Mouse (Mus musculus) right cerebral cortex, postnatal 36 days (tissue): Measurements from ENCODE around the gene Hk2.
"Not testable (repeated sequence)": the region's sequence is repeated elsewhere in the genome, so short reads cannot be mapped to it uniquely, and the experiment has no call there.

Source experiments
- DNase-seq, 2 experiments: peaks; one replicate each; pipeline ENCODE4 v3.0.0; 2022; ENCODE audit warnings: low spot score in 2 of 2, mixed read lengths in 1 of 2

Gene Hk2

DNA sequence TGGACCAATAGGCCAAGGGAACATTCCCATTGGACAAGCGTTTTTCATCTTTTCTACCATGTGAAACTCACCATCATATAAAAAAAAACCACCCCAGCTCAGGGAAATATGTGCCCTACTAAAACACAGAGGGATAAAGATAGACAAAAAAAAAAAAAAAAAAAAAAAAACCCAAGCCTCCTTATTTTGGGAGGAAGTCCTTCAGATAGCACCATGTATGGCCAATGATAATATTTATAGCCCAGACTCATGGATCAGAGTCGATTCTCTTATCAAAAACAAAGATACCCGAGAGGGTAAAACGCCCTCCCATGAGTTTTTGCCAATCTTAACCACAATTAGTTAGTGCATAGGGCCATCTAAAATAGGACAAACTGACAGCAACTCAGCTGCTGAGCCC is 84.8 kb downstream of the Hk2 start:
- DNase-seq = no peak

DNA sequence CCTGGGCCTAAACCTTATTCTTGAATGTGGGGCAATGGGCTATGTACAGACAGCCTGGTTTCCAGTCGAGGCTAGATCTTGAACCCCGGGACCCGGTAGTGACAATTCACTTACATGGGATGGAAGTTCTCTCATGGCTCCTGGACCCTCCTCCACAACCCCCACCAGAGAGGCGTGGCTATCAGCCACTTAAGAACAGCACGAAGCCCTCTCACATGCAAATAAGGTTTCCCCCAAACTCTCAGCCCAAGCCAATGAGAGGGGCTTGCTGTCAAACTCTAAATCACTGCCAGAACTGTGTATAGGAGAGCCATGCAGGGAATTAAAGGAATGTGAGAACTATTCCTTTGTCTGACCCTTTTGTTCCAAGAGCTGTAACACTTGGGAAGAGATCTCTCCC is 85.7 kb downstream of the Hk2 start:
- DNase-seq = not testable (repeated sequence)

DNA sequence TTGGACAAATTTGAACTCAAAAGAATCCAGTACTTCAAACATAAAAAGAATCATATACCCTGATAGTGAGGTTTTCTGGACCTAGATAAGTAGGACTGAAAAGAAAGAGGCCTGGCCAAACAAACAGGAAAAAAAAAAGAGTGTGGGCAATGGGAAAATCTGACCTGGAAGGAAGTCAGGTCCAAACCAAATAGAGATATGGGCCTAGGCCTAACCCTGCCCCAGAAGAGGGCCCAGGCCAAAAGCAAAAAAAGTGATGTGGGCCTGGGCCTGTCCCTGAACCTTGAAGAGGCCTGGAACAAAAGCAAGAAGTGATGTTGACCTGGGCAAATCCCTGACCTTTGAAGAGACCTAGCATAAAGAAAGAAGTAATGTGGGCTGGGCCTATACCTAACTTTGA is 90.1 kb downstream of the Hk2 start:
- DNase-seq = no peak

DNA sequence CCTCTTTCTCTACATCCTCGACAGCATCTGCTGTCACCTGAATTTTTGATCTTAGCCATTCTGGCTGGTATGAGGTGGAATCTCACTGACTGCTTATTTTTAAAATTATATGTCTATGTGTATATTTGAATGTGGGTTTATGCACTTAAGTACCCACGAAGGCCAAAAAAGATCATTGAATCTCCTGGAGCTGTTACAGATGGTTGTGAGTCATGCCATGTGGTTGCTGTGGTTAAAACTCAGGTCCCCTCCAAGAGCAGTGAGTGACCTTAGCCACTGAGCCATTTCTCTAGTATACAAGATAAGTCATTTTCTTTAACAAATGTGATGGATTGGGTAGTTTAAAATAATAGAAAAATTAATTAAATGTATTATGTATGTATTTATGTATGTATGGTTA is 95.0 kb downstream of the Hk2 start:
- not testable (repeated sequence) for DNase-seq

DNA sequence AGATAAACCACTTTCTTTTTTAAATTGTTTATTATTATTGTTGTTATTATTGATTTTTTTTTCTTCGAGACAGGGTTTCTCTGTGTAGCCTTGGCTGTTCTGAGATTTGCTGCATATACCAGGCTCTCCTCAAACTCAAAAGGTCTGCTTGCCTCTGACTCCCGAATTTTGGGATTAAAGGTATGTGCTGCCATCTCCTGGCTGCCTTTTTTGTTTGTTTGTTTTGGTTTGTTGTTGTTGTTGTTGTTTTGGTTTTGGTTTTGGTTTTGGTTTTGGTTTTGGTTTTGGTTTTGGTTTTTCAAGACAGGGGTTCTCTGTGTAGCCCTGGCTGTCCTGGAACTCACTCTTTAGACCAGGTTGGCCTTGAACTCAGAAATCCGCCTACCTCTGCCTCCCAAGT is 96.6 kb downstream of the Hk2 start:
- not testable (repeated sequence) for DNase-seq
